Mouse (Mus musculus): ENCODE measurements around the gene Gucy2e.

Gucy2e gene

DNA sequence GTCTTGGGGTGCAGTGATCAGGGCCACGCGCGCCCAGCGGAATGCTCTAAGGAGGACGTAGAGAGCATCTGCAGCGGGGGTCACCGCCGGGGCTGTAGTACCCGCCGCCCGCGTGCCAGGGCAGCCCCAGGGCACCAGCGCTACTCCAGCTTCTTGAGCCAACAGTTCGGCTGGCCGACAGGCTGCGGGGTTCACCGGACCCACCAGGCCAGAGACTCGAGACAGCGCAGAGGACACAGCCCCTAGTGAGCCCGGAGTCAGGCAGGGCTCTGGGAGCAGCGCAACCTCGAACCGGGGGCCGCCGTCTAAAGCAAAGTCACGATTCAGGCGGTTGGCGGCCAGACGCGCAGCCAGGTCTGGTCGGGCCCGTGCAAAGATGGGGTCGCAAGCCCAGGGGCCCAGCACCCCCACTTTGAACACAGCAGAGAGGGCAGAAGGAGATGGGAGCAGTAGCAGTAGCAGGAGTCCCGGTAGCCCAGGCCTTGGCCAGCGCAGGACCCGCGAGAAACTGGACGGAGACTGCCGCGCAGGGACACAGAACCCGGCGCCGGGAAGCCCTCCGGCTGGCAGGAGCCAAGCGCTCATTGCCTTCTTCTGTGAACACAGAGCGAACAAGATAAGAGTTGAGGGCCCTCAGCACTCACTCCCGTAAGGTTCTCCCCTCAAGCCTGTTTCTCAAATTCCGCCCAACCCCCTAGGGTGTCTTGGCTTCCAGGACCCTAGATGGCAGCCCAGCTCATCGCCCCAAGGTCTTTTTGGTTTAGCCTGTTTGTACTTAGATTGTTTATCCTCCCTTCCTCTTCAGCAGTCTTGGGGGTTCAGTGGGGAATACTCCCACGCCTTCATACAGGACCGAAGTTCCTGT, 543 bp downstream of the Gucy2e start:
- DNase-seq (ENCODE audit: low spot score), result no peak

DNA sequence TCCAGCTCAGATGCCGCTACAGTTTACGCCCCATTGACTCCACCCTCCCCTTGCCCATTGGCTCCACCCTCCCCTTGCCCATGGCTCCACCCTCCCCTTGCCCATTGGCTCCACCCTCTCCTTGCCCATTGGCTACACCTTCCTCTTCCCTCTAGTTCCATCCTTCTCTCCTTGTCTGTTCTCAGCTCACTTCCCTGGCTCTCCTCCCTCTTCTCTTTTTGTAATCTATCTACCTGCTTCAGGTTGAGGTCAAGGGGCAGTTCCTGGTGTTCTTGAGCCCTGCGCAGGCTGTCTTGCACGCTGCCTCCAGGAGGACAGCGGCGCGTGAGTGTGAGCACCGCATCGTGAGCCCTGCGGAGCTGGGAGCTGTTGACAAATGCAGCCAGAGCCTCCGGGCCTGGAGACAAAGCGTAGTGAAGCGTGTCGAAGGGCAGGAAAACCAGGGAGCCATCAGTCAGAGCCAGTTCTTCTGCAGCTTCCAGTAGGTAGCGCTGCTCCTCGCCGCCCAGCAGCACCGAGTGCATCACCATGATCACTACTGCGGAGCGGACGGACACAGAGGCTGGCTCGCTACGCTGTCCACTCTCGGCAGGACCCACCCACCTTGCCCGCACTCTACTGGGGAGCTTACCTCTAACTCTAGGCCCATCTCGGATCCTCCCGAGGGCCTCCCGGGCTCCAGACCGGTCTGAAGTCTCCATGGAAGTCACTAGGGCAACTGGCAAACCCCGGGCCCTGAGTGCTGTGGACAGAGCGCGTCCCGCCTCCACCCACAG, 1.4 kb downstream of the Gucy2e start:
- DNase-seq (ENCODE audit: low spot score), result peak; percentile 78

DNA sequence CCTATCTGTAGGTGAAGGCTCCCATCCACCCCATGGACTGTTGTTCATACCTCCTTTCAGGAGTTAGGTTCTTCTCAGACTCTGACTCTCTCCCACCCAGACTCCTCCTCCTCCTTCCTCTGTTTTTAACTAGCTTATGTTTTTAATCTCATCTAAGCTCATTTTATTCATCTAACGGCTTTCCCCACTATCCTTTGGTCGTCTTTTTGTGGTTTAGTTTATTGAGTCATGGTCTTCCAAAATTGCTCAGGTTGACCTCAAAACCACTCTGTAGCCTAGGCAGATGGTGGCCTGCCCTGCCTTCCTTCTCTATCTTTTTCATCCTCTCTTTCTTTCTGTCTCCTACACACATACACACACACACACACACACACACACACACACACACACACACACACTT, 3.7 kb downstream of the Gucy2e start:
- DNase-seq (ENCODE audit: low spot score), result no peak

DNA sequence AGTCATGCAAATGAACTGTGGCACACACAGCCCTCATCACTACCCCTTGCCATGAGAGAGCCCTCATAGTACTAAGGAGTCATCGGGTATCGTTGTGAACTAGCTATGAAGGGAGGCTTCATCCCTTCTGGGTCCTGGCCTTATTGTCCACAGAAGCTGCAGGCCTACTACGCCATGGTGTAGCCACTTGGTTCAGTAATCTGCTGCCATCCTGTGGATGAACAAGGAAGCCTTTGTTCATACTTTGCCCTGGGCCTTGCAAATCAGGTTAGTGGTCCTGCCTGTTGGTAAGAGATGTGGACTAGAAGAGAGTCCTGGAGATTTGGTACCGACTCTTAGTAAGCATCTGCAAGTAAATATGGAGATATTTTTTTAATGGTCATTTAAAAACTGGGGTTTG, 6.4 kb downstream of the Gucy2e start:
- DNase-seq (ENCODE audit: low spot score), result no peak

DNA sequence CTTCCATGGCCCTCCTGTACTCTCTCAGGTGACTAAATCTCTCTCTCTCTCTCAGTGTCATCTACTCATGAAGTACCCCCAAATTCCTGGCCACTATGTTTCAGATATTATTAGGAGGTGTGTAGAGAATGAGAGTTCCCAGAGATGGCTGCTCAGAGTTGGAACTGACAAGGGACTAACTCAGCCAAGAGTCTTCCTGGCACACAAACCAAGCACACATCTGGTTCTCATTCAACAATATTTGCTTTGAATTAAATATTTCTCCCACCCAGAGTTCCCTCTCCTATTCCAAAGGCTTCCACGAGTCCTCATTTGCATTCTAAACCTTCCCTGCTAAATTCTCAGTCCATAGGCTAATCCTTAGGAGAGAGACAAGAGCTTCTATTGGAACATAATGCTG, 11.1 kb downstream of the Gucy2e start:
- DNase-seq (ENCODE audit: low spot score), result no peak

DNA sequence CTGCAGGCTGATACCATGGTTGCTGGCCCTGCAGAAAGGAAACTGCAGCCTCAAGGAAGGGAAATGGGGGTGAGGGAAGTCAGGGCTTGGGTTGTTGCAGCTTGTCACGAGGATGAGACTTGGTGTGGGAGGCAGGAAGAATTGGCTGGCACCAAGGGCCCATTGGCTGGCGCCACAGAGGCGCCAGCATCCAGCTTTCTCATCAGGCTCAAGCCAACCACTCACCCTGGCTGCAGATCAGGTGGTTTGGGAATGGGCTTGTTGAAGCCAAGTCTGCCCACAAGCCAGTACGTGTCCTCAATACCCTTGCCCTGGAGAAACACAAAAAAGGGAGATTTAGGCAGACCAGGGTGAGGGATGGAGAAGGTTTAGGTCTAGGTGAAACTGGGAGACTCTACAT, 13.7 kb downstream of the Gucy2e start:
- DNase-seq (ENCODE audit: low spot score), result no peak

DNA sequence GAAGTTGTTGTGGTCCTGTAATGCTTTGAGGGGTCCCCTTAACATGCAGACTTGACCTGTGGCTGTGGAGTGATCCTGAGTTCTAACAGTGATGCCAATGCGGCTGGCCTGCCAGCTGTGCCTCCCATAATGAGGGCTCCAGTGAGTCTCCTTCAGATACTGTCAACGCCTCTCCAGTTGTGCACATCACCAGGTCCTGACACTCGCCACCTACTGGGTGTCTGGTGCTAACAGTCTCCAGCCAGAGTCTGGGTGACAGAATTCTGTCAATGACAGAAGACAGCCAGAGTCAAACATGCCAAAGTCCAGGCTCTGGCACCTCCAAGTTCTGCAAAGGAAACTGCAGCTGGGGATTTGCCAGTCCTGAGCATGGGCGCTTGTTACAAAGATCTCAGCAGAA, 15.8 kb downstream of the Gucy2e start:
- DNase-seq (ENCODE audit: low spot score), result no peak

DNA sequence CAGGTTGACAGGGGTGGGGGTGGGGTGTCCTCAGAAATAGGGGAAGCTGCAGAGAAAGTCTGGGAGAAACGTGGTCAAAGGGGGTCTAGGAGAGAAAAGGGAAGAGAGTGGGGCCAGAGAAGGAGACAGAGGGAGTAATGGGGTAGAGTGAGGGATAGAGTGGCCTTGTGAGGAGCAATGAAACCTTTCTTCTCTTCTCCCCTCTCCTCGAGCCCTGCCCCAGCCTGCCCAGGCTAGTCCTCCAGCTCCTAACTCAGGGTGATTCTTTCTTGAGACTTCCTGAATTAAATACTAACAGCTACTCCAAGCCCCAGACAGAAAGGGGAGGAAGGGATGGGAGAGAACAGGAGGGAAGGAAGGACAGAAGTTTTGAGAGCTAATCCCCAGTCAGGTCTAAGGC, 18.2 kb downstream of the Gucy2e start:
- no peak for DNase-seq (ENCODE audit: low spot score)

DNA sequence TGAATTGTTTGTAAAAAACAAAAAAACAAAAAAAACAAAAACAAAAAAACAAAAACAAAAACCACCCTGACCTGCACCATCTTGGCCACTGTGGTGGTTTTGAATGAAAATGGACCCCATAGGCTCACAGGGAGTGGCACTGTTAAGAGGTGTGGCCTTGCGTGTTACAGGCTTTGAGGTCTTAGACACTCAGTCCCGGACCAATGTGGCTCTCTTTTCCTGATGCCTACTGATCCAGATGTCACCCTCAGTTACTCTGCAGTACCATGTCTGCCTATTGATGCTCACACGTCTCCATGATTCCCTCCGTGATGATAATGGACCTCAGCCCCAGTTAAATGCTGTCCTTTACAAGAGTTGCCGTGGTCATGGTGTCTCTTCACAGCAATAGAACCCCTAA, 19.4 kb downstream of the Gucy2e start:
- no peak for DNase-seq (ENCODE audit: low spot score)

DNA sequence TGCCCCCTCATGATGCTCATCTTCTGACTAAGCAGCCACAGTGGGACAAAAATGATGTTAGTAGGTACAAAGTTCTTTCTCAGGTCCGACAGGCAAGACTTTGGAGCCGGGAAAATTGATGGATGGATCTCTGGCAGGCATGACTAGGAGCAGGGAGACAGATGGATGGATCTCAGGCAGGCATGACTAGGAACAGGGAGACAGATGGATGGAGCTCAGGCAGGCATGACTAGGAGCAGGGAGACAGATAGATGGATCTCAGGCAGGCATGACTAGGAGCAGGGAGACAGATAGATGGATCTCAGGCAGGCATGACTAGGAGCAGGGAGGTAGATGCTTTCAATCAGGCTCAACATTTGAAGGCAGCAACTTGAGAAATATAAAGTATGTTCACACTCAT, 25.4 kb downstream of the Gucy2e start:
- DNase-seq (ENCODE audit: low spot score), result no peak

DNA sequence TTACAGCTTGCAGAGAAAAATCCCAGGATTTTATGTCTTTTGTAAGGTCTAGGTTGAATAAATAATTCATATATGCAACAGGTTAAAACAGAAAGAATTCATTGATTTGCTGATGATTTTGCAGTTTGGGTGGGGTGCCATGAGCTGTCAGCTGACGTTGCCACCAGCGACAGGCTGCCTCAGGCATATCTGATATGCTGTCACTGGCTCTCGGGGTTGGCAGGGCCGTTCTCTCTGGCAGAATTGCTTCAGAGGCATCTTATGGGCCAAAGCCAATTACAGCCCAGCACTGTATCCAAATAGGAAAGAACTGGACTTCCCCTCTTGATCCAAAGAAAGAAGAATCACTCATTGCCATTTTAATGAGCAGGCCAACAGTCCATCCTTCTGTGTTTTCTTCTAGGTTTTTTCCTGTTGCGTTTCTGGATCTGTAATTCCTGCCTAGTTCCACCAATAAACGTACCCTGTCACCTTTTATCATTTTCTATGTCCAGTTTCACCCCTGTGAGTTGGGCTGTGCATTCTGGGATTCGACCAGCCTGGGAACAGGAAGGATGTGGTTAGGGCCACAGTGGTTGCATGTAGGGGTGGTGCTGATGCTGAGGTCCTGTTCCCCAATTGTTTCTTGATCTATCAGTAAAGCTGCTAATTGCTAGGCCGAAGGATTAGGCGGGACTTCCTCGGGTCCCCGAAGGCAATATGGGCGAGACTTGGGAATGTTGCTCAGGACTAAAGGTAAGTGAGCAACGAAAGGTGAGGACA, 34.2 kb downstream of the Gucy2e start:
- DNase-seq (ENCODE audit: low spot score), result no peak

DNA sequence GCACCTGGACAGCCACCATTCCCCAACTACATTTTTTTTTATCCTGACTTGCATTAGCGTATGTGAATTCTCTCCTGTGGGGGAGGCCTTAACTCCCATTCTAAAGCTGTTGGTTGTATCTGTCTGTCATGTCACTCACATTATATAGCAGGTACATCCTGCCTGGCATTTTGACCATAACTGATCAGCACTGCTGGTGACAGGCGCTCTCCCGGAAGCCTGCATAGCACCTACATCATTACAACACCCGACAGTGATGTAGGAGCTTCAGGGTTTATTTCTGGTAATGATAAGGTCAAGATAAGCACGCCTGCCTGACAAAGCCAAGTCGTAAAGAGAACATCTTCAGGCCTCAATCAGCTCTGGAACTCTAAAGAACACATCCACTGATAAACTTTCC, 36.6 kb downstream of the Gucy2e start:
- DNase-seq (ENCODE audit: low spot score), result no peak

DNA sequence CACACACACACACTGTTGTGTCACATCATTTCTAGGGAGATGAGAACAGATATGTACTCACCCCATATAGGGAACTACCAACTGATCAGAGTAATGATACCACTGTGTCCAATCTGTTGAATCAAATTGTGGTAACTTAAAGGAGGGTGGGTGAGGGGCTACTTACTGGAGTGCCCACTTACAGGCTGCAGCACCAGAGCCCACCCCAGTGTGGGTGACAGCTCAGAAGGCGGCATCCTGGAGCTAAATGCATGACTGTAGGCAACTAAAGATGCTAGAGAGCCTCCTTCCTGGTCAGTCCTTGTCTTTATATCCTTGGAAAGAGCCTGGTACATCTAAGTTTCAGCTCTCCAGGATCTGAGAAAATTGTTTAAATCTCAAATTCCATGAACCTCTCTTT, 37.6 kb downstream of the Gucy2e start:
- no peak for DNase-seq (ENCODE audit: low spot score)

DNA sequence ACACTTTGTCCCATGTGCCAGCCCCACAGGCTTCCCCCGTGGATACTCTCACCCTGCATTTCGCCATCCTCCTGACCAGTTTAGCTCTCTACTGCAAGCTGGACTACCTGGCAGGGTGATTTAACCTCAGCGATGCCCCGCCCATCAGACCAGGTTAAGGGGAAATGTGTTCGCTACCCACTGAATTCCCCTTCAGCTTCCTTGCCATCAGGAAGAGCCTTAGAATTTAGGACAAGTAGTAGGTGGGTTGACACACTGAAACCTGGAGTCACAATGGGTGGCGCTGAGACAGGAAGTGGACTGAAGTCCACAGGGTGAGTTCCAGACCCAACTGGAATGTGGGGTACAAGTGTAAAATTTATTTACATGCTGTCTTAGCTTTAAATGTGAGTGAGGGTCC, 39.1 kb downstream of the Gucy2e start, which contains the start of gene Alox8:
Gene Alox8, minus strand, starts transcription at position 101 of the 400 bp plus-strand sequence.
- DNase-seq (ENCODE audit: low spot score), result no peak

DNA sequence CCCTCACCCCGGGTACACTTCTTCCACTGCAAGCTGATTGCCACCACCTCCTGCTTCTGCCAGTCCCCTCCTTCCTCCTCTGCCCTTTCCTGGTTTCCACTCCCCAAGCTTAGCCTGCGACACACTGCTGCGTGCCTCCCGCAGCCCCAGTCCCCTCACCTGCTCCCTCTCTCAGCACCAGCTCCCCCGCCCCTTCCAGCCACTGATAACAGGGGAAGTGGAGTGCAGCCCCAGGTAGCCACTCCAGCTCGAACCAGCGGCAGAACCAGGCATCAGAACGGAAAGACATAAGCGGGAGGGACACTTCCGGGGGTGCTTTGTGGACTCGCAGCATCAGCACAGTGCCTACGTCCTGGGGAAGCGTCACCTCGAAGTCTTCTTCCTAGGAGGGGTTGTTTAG, 39.6 kb downstream of the Gucy2e start:
- no peak for DNase-seq (ENCODE audit: low spot score)

DNA sequence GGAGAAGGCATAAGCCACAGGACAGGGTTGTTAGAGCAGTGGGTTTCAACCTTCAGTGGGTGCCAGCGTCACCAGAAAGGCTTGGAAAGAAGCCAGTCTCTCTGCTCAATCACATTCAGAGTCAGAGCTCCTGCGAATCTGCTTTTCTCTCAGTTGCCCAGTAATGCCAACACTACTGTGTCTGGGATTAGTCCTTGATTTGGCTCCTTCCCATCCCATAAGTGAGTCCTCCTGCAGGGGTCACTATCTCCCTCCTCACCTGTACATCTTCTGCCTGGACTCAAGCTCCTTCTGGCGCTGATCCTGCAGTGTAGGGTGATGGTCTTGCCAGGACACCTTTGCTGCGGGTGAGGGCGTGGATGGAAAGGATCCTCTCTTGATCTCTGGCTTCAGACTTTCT, 40.1 kb downstream of the Gucy2e start:
- no peak for DNase-seq (ENCODE audit: low spot score)

DNA sequence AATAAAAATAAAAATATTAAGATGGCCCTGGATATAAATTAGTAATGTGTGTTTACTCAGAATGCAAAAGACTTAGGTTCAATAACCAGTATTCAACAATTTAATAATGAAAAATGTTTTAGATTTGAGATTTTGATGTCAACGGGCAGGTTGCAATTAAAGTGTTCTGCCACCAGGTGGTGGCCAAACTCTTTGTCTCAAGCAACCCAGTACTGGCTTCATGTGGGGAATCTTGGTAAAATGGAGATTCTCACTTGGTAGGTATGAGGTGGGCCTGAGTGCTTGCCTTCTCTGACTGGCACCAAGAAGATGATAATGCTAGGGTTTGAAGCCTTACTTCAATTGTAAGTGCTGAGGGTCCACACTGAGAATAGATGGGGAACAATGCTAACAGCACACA, 44.0 kb downstream of the Gucy2e start:
- peak; percentile 35 for DNase-seq (ENCODE audit: low spot score)

DNA sequence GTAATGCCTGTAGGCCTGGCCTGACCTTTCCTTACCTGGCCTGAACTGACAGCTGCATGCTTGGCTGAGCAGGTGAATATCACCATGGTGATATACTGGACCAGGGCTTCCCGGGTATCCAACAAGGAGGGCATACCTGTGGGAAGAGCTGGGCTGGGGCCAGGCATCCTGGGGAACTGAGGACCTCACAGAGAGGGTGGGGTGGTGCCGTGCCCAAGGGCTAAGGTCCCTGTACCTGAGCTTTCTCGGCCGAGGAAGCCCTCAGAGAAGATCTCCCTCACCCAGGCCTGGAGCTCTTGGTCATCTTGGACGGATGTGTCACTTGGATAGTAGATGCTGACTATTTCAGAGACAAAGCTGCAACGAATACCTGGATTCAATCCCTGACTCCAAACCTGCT, 50.9 kb downstream of the Gucy2e start:
- no peak for DNase-seq (ENCODE audit: low spot score)

DNA sequence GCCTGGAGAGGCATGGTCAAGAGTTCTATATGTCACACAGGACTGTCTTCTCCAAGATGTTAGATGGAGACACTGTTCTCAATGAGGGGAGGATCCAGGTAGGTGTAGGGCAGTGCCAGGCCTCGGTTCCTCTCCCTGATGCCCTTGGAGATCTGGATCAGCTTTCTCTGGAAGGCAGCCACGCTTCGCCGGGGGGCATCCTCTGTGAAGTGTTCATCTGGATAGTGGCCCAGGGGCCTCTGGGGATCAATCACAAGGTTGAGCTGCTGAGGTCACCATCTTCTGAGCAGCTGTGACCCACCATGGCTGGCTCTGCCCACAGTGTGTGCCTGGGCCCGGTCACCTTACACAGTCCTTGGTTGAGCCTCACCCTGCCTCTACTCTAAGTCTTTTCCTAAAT, 51.8 kb downstream of the Gucy2e start:
- DNase-seq (ENCODE audit: low spot score), result no peak

DNA sequence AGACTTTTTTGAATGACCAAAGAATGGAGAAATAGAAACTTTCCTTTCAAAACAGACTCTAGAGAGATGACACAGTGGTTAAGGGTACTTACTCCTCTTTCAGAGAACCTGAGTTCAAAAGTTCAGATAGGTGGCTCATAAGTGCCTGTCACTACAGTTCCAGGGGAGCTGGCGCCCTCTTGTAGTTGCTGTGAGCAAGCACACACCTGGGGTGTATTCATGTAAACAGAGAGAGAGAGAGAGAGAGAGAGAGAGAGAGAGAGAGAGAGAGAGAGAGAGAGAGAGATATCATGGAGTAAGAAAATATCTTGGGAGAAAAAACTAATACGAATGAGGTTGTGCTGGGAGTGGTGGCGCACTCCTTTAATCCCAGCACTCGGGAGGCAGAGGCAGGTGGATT, 56.7 kb downstream of the Gucy2e start:
- DNase-seq (ENCODE audit: low spot score), result no peak

DNA sequence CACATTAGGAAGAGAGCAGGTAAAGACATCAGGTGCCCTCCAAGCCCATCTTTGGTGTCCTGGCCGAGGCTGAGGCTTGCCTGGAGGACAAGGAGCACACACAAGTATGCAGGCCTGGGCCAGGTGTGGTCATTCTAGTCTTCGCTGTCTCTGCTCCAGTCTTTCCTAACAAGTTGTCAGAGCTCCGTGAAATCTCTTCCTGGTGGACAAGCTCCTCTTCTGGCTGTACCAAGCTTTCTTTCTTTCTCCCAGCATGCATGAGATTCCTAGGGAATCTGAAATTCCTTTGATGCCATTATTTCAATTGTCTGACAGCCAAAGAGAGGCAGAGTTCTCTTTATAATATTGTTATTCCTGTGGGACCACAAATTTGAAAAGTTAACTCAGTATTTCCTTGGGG, 57.3 kb downstream of the Gucy2e start:
- DNase-seq (ENCODE audit: low spot score), result no peak

DNA sequence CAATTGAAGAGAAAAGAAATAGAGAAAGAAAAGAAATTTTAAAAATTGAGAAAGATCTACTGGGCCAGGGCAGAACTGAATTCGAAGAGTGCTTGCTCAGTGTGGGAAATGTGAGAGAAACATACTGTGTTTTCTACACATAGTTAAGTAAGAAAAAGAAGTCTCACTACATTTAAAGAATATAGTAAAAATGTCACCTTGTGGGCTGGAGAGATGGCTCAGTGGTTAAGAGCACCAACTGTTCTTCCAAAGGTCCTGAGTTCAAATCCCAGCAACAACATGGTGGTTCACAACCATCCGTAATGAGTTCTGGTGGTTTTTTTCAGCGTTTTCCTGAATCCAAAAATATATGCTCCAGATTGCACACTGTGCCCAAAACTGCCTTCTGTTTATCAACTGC, 58.3 kb downstream of the Gucy2e start:
- no peak for DNase-seq (ENCODE audit: low spot score)

DNA sequence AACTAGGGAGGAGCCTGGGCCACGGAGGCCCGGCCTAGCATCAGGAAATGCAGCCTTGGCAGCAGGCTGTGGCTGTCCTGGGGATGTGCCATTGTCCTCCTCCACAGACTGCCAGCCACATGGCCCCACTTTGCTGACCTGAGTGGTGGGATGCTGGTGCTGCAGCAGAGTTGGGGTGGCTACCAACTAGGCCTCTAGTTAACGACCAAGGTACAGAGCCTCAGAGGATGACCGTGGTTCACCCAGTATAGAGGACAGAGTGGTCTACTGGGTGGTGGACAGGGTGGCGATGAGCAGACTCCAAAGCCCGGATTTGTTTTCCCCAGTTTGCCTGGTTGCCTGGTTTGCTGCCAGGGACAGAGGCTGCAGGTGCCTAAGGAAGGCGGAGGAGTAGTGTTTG, 62.1 kb downstream of the Gucy2e start:
- no peak for DNase-seq (ENCODE audit: low spot score)

All from urinary bladder, postnatal 14 days (tissue).